Mouse (Mus musculus) cortical plate, adult 2 months (tissue): ENCODE results near the gene L3mbtl1.

Experiments
- CTCF ChIP-seq: fragments of 200-500 bp; IDR thresholded peaks from 2 replicates; pipeline ENCODE4 v1.5.1; 2011; ENCODE audit warnings: mild to moderate bottlenecking, control low read depth, low read length; ENCODE audit not compliant: insufficient read depth; ENCODE audit errors: extremely low read depth
- POLR2A ChIP-seq: fragments of 200-500 bp; IDR thresholded peaks from 2 replicates; pipeline ENCODE4 v1.6.1; 2011; ENCODE audit warnings: mild to moderate bottlenecking, low read length, control low read depth; ENCODE audit not compliant: insufficient read depth; ENCODE audit errors: extremely low read depth

- TF ChIP-seq CTCF (peak; percentile 91), POLR2A (no peak)
These were observed 55.4 kb downstream of the L3mbtl1 start for GRCm38 (mm10) chr2:162998528-162999230.
